Mouse (Mus musculus) layer of hippocampus, adult 11-12 months (tissue): ENCODE measurements around the gene Tfdp1.
"Not testable (repeated sequence)": the region's sequence is repeated elsewhere in the genome, so short reads cannot be mapped to it uniquely, and the experiment has no call there.

Experiments
- DNase-seq: peaks from one replicate; pipeline ENCODE4 v3.0.0; 2022; ENCODE audit warnings: low spot score

The Tfdp1 gene

DNA sequence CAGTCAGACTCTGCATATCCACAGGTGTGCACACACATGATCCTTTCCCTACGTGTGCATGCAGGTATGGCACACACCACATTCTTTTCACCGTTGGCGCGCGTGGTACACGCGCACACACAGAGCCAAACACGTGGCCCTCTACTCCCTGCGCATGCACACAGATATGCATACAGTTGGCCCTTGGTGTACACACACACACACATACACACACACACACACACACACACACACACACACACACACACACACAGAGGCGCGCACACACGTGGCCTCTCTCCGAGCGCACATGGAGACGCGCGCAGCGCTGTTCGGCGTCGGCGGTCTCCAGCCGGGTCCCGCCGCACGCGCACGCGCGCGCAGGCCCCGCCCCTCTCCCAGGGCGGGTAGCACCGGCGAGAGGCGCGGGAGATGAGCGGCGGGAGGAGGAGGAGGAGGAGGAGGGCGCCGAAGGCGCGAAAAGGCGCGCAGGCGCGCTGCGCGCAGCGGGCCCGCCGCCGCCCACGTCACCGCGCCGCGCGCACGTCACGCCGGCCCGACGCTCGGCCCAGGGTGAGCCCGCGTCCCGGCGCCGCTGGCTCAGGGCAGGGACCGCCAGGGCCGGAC, at the start of gene Tfdp1:
Gene Tfdp1 (plus strand): TSS at position 497 of the 606 bp plus-strand sequence.
- DNase-seq, result peak; percentile 80

- DNase-seq, result peak; percentile 78
Observed at GRCm38 (mm10) chr8:13292364-13292763, 46.2 kb upstream of the Tfdp1 start.

- DNase-seq, result no peak
Observed at GRCm38 (mm10) chr8:13293677-13294470, 44.7 kb upstream of the Tfdp1 start.

- no peak for DNase-seq
Observed at GRCm38 (mm10) chr8:13299571-13299970, 39.0 kb upstream of the Tfdp1 start.

DNA sequence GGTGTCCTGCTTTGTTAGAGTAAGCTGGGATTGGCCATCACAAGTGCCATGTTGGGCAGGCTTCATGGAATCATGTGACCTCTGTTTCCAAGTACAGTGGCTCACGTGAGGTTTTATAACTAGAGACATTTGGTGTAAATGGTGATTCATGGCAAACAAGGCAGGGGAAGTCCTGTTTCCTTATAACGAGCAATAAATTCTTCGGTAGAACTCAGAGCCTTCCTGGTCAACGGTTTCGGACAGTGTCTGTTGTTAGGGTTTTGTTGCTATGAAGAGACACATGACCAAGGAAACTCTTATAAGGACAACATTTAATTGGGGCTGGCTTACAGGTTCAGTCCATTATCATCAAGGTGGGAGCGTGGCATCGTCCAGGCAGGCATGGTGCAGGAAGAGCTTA, 37.5 kb upstream of the Tfdp1 start:
- no peak for DNase-seq

DNA sequence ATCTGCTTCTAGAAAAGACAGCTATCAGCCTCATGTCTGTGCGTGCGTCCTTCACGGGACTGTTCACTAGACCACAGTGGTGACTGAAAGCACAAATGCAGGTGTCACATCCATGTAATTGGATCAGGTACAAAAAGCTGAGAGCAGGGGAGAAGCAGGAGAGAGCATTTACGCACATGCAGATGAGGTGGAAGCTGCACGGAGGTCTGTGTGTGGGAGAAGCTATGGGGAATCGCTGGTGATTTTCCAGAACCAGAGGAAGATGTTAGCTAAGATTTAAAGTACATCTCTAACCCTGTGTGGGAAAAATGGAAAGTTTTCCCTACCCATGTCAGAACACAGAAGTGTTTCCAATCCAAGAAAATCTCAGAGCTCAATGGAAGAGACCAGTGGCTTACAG, 33.1 kb upstream of the Tfdp1 start:
- no peak for DNase-seq

DNA sequence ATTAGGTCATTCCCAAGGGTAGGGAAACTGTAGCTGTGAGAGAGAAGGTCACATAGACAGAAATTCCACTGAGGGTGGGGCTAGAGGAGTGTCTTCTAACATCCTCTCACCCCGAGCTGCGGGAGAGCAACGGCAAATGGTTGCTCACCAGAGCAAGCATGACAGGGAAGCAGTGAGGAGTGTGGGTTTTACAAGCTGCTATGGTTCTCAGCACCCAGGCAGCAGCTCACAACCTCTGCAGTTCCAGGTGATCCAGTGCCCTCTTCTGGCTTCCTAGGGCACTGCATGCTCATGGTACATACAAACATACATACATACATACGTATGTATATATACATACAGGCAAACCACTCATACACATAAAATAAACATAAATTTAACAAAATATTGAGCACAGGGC, 32.7 kb upstream of the Tfdp1 start:
- DNase-seq, result no peak

- DNase-seq, result no peak
Observed at GRCm38 (mm10) chr8:13306309-13306909, 32.1 kb upstream of the Tfdp1 start.

GRCm38 (mm10) chr8:13306916-13307315, 31.6 kb upstream of the Tfdp1 start:
- DNase-seq, result no peak

- no peak for DNase-seq
Observed at GRCm38 (mm10) chr8:13314922-13315321, 23.6 kb upstream of the Tfdp1 start.

GRCm38 (mm10) chr8:13316671-13317070, 21.9 kb upstream of the Tfdp1 start:
- no peak for DNase-seq

- DNase-seq, result no peak
Observed at GRCm38 (mm10) chr8:13326598-13326997, 12.0 kb upstream of the Tfdp1 start.

- no peak for DNase-seq
Observed at GRCm38 (mm10) chr8:13334671-13335070, 3.9 kb upstream of the Tfdp1 start.

DNA sequence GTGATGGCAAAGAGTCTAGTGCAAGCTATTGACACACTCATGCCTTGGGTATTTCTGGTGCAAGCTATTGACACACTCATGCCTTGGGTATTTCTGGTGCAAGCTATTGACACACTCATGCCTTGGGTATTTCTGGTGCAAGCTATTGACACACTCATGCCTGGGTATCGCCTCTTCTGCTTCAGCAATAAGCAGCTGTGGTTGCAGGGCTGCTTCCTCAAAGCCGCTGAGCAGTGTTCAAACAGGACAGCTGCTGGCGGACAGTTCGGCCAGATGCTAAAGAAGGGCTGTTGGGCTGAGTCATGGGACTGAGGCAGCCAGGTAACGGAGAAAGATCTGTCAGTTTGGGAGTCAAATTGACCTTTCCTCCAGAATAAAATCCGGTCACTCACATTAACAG, 1.3 kb upstream of the Tfdp1 start:
- DNase-seq, result not testable (repeated sequence)

DNA sequence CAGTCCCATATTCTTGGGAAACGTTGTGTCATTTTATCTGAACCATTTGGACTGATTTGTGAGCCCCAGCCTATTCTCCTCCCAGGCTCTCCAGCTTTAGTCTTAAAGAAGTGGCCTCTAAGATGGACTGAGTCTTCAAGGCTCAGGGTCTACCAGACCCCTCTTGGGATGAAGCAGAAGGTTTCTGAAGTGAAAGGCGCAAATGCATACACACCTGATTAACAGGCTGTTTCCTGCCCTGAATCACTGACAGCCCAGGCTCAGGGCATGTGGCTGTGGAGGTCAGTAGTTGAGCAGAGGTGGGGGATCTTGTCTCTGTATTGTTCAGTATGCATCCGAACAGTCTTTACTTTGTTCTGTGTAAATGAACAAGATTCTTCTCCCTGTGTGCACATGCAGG, 873 bp upstream of the Tfdp1 start:
- no peak for DNase-seq

- DNase-seq, result no peak
Observed at GRCm38 (mm10) chr8:13338901-13339645, 522 bp downstream of the Tfdp1 start.

DNA sequence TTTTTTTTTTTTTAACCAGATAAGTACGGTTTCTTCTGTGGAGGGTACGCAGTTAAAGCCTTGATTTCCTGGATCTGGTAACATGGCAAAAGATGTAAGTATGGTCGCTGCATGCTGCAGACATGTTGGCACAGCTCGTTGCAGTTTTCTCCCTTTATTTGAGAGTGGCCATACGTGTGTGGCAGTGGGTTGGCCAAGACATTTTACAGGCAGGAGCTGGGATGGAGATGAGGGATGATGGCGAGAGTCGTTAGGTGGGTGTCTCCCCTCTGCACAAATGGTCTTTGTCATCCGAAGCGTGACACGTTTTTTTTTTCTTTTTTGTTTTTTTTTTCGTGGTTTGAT, 1.1 kb downstream of the Tfdp1 start:
- DNase-seq, result no peak

- DNase-seq, result no peak
Observed at GRCm38 (mm10) chr8:13340650-13341049, 2.1 kb downstream of the Tfdp1 start.

DNA sequence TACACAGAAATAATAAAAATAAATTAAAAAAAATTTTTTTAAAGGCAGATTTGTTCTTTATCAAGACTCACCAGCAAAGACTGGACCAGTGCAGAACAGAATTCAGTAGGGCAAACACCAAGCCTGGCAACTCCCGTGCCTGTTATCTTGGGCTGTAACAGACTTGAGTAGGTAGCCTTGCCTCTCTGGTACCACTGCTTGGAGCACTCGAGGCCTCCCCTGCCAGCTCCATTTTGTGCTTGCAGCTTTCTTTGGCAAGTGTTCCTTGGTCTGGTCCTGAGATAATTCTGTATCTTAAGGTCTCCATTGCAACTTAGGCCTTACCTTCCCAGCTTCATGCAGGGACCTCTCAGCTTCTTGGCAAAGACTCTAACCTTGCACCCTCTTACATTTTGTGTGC, 3.8 kb downstream of the Tfdp1 start:
- DNase-seq, result no peak

DNA sequence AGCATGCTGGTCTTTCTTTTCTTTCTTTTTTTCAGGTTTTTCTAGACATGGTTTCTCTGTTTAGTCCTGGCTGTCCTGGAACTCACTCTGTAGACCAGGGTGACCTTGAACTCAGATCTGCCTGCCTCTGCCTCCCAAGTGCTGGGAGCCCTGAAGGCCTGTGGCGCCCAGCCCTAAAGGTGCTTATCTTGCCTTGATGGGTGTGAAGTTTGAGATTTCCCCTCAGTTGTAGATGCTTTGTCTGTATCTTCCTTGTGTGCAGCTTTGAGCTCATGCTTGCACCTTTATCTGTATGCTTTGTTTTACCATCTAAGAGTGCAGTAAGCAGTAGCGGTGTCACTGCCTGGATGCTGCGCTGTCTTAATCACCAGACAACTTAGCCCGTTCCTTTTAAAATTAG, 4.6 kb downstream of the Tfdp1 start:
- no peak for DNase-seq

DNA sequence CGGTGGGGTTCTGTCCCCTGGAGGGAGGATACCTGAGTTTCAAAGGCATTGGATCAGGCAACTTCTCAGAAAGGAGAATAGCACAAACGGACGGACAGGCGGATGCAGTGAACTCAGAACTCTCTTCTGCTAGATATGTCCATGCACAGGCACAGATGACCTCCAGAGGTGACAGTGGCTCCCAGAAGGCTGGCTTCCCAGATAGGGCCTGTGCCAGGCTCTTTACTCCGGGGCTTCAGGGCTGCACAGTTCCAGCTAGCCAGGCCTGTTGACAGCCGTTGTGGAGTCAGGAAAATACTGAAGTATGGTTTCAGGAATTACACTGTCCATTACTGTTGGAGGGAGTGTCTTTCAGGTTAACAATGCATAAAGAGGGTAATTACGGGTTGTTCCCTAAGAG, 11.5 kb downstream of the Tfdp1 start:
- DNase-seq, result no peak

DNA sequence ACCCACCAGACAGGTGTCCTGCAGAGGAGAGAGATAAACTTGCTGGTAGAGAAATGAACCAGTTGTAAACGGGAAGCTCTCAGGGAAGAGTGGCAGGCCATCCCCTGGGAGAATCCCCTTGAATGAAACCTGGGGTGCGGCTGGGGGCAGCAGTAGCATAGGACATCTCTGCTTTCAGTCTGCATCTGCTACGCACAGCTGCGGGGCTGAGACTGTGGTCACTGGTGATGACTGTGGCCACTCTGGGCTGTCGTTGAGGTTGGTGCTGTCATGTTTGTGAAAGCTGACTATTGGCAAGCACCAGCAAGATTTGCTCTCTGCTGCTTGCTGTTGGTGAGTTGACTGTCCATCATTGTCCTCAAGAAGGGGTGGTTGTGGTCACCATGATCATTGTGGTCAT, 13.0 kb downstream of the Tfdp1 start:
- no peak for DNase-seq

DNA sequence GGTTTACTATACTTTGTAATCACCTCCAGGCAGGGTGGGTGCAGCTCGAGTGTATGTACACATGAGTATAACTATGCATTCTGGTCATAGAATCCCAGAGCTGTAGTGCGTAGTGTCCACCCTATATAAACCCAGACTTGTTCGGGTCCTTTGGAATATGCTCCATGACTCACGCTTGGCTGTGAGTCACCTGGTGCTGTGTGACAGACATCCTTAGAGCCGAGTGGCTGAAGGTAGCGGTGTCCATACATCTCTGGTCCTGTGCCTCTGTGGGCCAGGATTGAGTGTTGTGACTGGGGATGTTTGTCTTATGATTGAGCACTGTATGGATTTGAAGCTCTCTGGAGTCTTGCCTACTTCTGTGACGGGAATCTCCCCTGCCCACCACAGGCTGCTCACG, 14.1 kb downstream of the Tfdp1 start:
- no peak for DNase-seq
